Mouse (Mus musculus) ES-Bruce4 (cell line): ENCODE measurements around the gene Ppard. TPM values are rescaled to one million over a fixed set of nuclear protein-coding genes. Genes with fewer than 3 reads are reported as not detected.

Source experiments
- H3K27ac ChIP-seq: 2 replicates; pipeline ENCODE4 v1.5.1; 2012; ENCODE audit warnings: low read length, inconsistent platforms; ENCODE audit not compliant: insufficient read depth
- H3K27me3 ChIP-seq: 2 replicates; pipeline ENCODE4 v1.6.1; 2012; ENCODE audit warnings: mild to moderate bottlenecking, low read length, inconsistent platforms; ENCODE audit not compliant: control insufficient read depth, poor library complexity, insufficient read depth, severe bottlenecking
- H3K36me3 ChIP-seq: 2 replicates; pipeline ENCODE4 v1.6.1; 2012; ENCODE audit warnings: inconsistent platforms, mild to moderate bottlenecking, low read length, moderate library complexity; ENCODE audit not compliant: control insufficient read depth, poor library complexity, insufficient read depth, severe bottlenecking
- H3K4me1 ChIP-seq: one replicate; pipeline ENCODE4 v1.8.1; 2011; ENCODE audit warnings: low read length; ENCODE audit not compliant: control insufficient read depth, insufficient read depth
- H3K4me3 ChIP-seq: 2 replicates; pipeline ENCODE4 v1.5.1; 2011; ENCODE audit warnings: low read depth, mild to moderate bottlenecking, low read length
- H3K9ac ChIP-seq: 2 replicates; pipeline ENCODE4 v1.6.1; 2012; ENCODE audit warnings: low read depth, mild to moderate bottlenecking, inconsistent platforms; ENCODE audit not compliant: poor library complexity, severe bottlenecking
- H3K9me3 ChIP-seq: replicated peaks from 2 replicates; pipeline ENCODE4 v1.6.1; 2012; ENCODE audit warnings: mild to moderate bottlenecking, low read length, inconsistent platforms; ENCODE audit not compliant: control insufficient read depth, poor library complexity, insufficient read depth, severe bottlenecking
- CTCF ChIP-seq: IDR thresholded peaks from one replicate; pipeline ENCODE4 v1.8.1; 2011; ENCODE audit warnings: low read depth, low read length
- EP300 ChIP-seq: IDR thresholded peaks from 2 replicates; pipeline ENCODE4 v1.6.1; 2011; ENCODE audit warnings: low read depth, low read length; ENCODE audit not compliant: insufficient read depth
- POLR2A ChIP-seq: IDR thresholded peaks from one replicate; pipeline ENCODE4 v1.8.1; 2011; ENCODE audit warnings: low read length; ENCODE audit not compliant: insufficient read depth
- polyA plus RNA-seq: library from polyadenylated mRNA; stranded (reverse); fragments of >200 nt; gene quantifications from 2 replicates; pipeline ENCODE4 v1.2.4, GENCODE M21; 2011; ENCODE audit warnings: low read depth; ENCODE audit not compliant: missing spikeins, insufficient read depth, insufficient read length

Gene Ppard
- polyA plus RNA-seq, 1 experiment = 24.0 TPM

GRCm38 (mm10) chr17:28300850-28301249, 68.3 kb downstream of the Ppard start:
- Histone ChIP-seq H3K27ac (no peak overlapping the region), H3K9me3 (no peaks in the 10 kb centered on the region), H3K4me3 (no peak overlapping the region), H3K27me3 (no peaks in the 10 kb centered on the region), H3K9ac (no peak overlapping the region), H3K4me1 (peaks cover 12% of the 10 kb centered on the region), H3K36me3 (no peaks in the 10 kb centered on the region)
- no peak for TF ChIP-seq EP300
- no peak for TF ChIP-seq CTCF
- no peak for TF ChIP-seq POLR2A

GRCm38 (mm10) chr17:28305172-28305571, 72.7 kb downstream of the Ppard start:
- Histone ChIP-seq H3K36me3 (no peaks in the 10 kb centered on the region), H3K4me1 (peaks cover 7% of the 10 kb centered on the region), H3K27me3 (no peaks in the 10 kb centered on the region), H3K9me3 (no peaks in the 10 kb centered on the region), H3K9ac (no peak overlapping the region), H3K27ac (no peak overlapping the region), H3K4me3 (no peak overlapping the region)
- TF ChIP-seq CTCF = no peak
- TF ChIP-seq EP300 = 0 out of 2 replicates have a peak, but pooled peaks have one; percentile 6
- no peak for TF ChIP-seq POLR2A

DNA sequence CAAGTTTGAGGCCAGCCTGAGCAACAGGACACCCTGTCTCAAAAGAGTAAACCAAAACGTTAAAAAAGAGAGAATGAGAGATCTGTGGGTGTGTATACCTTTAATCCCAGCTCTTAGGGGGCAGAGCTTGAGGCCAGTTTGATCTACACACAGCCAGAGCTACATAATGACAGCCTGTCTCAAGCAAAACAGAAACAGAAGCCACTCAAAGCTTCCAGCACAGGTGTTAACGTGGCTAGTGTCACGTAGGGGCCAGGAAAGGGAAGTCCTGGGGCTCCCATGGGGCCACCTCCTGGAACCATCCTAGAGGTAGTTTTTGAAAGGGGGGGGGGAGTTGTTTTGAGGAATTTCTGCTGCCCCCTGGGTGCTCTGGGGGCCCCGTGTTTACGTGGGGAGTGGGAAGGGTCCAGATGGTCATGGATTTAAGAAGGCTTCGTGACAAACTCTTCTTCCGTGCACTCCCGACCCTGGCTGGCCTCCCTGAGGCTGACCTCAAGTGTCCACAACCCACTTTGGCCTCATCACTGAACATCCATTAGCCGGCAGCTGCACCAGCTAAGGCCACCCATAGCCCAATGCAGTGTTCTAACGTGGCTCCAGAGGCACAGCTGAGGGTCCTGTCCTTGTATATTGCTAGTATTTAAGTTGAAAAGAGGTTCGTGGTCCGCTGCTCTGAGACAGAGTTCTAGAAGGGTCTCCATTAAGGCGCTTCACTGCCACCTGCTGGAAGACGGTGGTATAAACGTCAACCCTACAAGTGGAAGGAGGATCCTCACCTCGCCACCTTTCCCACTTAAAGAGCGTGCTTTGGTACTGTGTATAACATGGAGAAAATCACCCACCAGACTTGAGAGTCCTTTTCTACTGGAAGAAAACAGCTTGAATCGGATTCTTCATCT, 76.0 kb downstream of the Ppard start:
- no peak overlapping the region for H3K27ac ChIP-seq
- no peaks in the 10 kb centered on the region for H3K9me3 ChIP-seq
- TF ChIP-seq CTCF = peak; percentile 79
- TF ChIP-seq EP300 = no peak
- no peak for TF ChIP-seq POLR2A
- no peak overlapping the region for H3K4me3 ChIP-seq
- H3K9ac ChIP-seq = no peak overlapping the region
- no peaks in the 10 kb centered on the region for H3K27me3 ChIP-seq
- H3K4me1 ChIP-seq = peaks cover 4% of the 10 kb centered on the region
- no peaks in the 10 kb centered on the region for H3K36me3 ChIP-seq

- Histone ChIP-seq H3K9me3 (no peaks in the 10 kb centered on the region), H3K27me3 (no peaks in the 10 kb centered on the region), H3K4me3 (no peak overlapping the region), H3K27ac (no peak overlapping the region), H3K4me1 (peaks cover 2% of the 10 kb centered on the region), H3K36me3 (no peaks in the 10 kb centered on the region), H3K9ac (no peak overlapping the region)
- TF ChIP-seq POLR2A (no peak), CTCF (peak; percentile 23), EP300 (no peak)
Observed at GRCm38 (mm10) chr17:28310831-28311230, 78.3 kb downstream of the Ppard start.

GRCm38 (mm10) chr17:28311366-28312132, 79.0 kb downstream of the Ppard start:
- Histone ChIP-seq H3K27me3 (no peaks in the 10 kb centered on the region), H3K4me3 (no peak overlapping the region), H3K27ac (no peak overlapping the region), H3K36me3 (no peaks in the 10 kb centered on the region), H3K9ac (no peak overlapping the region), H3K4me1 (peaks cover 2% of the 10 kb centered on the region), H3K9me3 (no peaks in the 10 kb centered on the region)
- TF ChIP-seq CTCF (no peak), EP300 (no peak), POLR2A (no peak)
